Mouse (Mus musculus) heart, postnatal 0 days (tissue): ENCODE data around the gene Papola.

ENCODE experiments used
- CTCF ChIP-seq: IDR thresholded peaks from 2 replicates; pipeline ENCODE4 v1.5.1; 2016; ENCODE audit warnings: antibody characterized with exemption, control low read depth, low read depth
- EP300 ChIP-seq: IDR thresholded peaks from 2 replicates; pipeline ENCODE4 v1.6.1; 2016; ENCODE audit warnings: antibody characterized with exemption, low read depth

GRCm38 (mm10) chr12:105786113-105786512 is 1.6 kb downstream of the Papola start:
- no peak for TF ChIP-seq CTCF
- TF ChIP-seq EP300: no peak
